24 mouse cellular contexts compared by ENCODE assay signal in genomic region chr2:75158581-75158980, GRCm38 (mm10).
A peak's percentile ranks its signal among the peaks of the same experiment; 100 is the strongest.
DNase-seq lines count a peak whose midpoint lies in the region; ATAC-seq lines count a peak whose summit lies in the region.
"Had no signal": no experiment of that assay in that cellular context is flagged by ENCODE, and none has a peak within 500 bp of the region (broad histone marks: within the 10 kb centered on the region; RNA-seq: fewer than 3 reads in every experiment).

No protein-coding gene starts in this region.

- no peaks in the 10 kb centered on the region for H3K27me3 ChIP-seq in kidney, embryonic 16.5 days (ENCODE audit: insufficient read depth, low read length)
- H3K27me3 ChIP-seq in stomach, embryonic 15.5 days (replicated peaks) = no peaks in the 10 kb centered on the region
- H3K27me3 ChIP-seq: embryonic facial prominence, embryonic 13.5 days; liver, embryonic 12.5 days; neural tube, embryonic 12.5 days had no signal

- no peak overlapping the region for H3K4me2 ChIP-seq in kidney, embryonic 16.5 days (replicated peaks; ENCODE audit: low read depth, low read length)
- H3K4me2 ChIP-seq in stomach, embryonic 15.5 days = no peak overlapping the region
- H3K4me2 ChIP-seq: embryonic facial prominence, embryonic 13.5 days; liver, embryonic 12.5 days; midbrain, embryonic 11.5 days; neural tube, embryonic 12.5 days had no signal

- ATAC-seq in kidney, embryonic 16.5 days (ENCODE audit: low FRiP score, low TSS enrichment) = no peak
- no peak for ATAC-seq in stomach, embryonic 15.5 days (ENCODE audit: insufficient read depth, low FRiP score, low read depth)
- ATAC-seq: activated CD4-positive, CD25-positive, alpha-beta regulatory T cell, adult 4 months; forebrain, postnatal 0 days; liver, embryonic 12.5 days; Patski had no signal

- no peak overlapping the region for H3K4me3 ChIP-seq in kidney, embryonic 16.5 days (ENCODE audit: low read length)
- no peak overlapping the region for H3K4me3 ChIP-seq in stomach, embryonic 15.5 days (replicated peaks)
- H3K4me3 ChIP-seq: embryonic facial prominence, embryonic 13.5 days; hindbrain, embryonic 10.5 days; layer of hippocampus, adult 2 months; left cerebral cortex, adult 2 months; liver, embryonic 12.5 days; neural tube, embryonic 12.5 days had no signal

- H3K36me3 ChIP-seq in kidney, embryonic 16.5 days (ENCODE audit: insufficient read depth, low read length) = no peaks in the 10 kb centered on the region
- no peaks in the 10 kb centered on the region for H3K36me3 ChIP-seq in stomach, embryonic 15.5 days
- H3K36me3 ChIP-seq: embryonic facial prominence, embryonic 13.5 days; hindbrain, embryonic 10.5 days; liver, embryonic 12.5 days; neural tube, embryonic 12.5 days had no signal

- intact Hi-C loops in heart, postnatal 14 days (cut with DNase I) = no loop called here

- 69% methylated on average over 3 of the region's 3 CpGs for WGBS in kidney, embryonic 16.5 days
- WGBS in stomach, embryonic 15.5 days = 50% methylated on average over 3 of the region's 3 CpGs

- peak overlapping the region; percentile 49 for H3K27ac ChIP-seq in kidney, embryonic 16.5 days (ENCODE audit: low read length)
- peak overlapping the region; percentile 19; the same call in 1 of the 2 replicates for H3K27ac ChIP-seq in stomach, embryonic 15.5 days
- H3K27ac ChIP-seq: embryonic facial prominence, embryonic 13.5 days; hindbrain, embryonic 10.5 days; layer of hippocampus, adult 2 months; left cerebral cortex, adult 2 months; liver, embryonic 12.5 days; macrophage; neural tube, embryonic 12.5 days had no signal

- no peak for DNase-seq in kidney, adult 11 months
- peak; percentile 23 for DNase-seq in lung, postnatal 36 days
- no peak for DNase-seq in lung, postnatal 14 days
- peak; percentile 50 to 56 for DNase-seq in heart, postnatal 14 days
- no peak for DNase-seq in frontal cortex, postnatal 10 days (ENCODE audit: low spot score in 2 of 2)
- no peak for DNase-seq in urinary bladder, adult 2 months (ENCODE audit: low spot score)
- DNase-seq: adrenal gland, postnatal 14 days; cerebellum, adult 2 months; forebrain, postnatal 0 days; gastrocnemius, postnatal 10 days; spleen, adult 18-20 months; thymus, postnatal 36 days had no signal

- no peaks in the 10 kb centered on the region for H3K9me3 ChIP-seq in kidney, embryonic 16.5 days (ENCODE audit: low read length)
- H3K9me3 ChIP-seq in stomach, embryonic 15.5 days = no peaks in the 10 kb centered on the region
- H3K9me3 ChIP-seq: embryonic facial prominence, embryonic 13.5 days; hindbrain, embryonic 10.5 days; liver, embryonic 12.5 days; neural tube, embryonic 12.5 days had no signal

- H3K4me1 ChIP-seq in kidney, embryonic 16.5 days (ENCODE audit: insufficient read depth, low read length) = peaks cover 7% of the 10 kb centered on the region; the same call in 1 of the 2 replicates
- no peaks in the 10 kb centered on the region for H3K4me1 ChIP-seq in stomach, embryonic 15.5 days
- H3K4me1 ChIP-seq: embryonic facial prominence, embryonic 13.5 days; hindbrain, embryonic 10.5 days; liver, embryonic 12.5 days; neural tube, embryonic 12.5 days had no signal

- no peak overlapping the region for H3K9ac ChIP-seq in kidney, embryonic 16.5 days (replicated peaks; ENCODE audit: low read length)
- no peak overlapping the region for H3K9ac ChIP-seq in stomach, embryonic 15.5 days
- H3K9ac ChIP-seq: embryonic facial prominence, embryonic 13.5 days; forebrain, postnatal 0 days; liver, embryonic 12.5 days; neural tube, embryonic 12.5 days had no signal

Comparison
In these comparisons a context has a peak if more than half of its experiments do, and no peak if none do; other contexts are left out.
1. DNase-seq: peak in lung, postnatal 36 days (single experiment) and heart, postnatal 14 days (2 of 2); none in kidney, adult 11 months (single experiment), lung, postnatal 14 days (single experiment), frontal cortex, postnatal 10 days (0 of 2) and urinary bladder, adult 2 months (single experiment).